Mouse (Mus musculus) A20 (cell line): ENCODE measurements around the gene Cdca7.

Experiments used
- DNase-seq: peaks from one replicate; pipeline ENCODE4 v3.0.0-alpha.2; 2011; ENCODE audit warnings: low read depth, low spot score

The Cdca7 gene

DNA sequence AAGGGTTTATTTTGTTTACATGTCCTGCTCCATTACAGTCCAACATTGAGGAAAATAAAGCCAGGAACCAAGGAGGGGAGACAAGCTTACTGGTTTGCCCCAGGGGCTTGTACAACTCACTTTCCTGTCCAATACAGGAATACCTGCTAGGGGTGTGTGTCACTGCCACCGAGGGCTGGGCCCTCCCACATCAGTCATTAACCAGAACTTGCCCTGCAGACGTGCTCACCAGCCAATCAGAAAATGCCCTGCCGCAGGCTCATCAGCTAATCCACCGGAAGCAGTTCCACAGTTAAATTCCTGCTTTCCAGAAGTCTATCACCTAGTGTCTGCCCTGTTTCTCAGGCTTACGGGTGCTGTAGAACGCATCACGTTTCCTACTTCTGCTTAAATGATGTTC, 15.7 kb downstream of the Cdca7 start:
- DNase-seq = no peak

DNA sequence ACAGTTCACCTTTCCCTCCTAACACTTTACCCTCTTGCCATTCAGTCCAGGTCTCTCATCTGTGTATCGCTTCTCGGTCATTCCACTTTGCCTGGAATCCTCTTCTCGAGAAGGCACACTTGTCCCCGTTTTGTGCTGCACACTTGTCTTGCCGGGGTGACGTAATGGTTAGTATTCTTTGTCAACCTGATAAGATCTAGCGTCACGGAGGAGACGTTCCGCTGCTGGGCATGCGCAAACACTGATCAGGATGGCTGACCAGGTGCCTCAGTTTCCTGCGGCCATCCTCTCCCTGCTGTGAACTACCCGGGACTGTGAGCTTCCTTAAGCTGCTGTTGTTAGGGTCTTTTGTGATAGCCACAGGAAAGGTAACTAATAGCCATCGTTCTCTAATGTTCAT, 17.1 kb downstream of the Cdca7 start:
- DNase-seq = no peak

DNA sequence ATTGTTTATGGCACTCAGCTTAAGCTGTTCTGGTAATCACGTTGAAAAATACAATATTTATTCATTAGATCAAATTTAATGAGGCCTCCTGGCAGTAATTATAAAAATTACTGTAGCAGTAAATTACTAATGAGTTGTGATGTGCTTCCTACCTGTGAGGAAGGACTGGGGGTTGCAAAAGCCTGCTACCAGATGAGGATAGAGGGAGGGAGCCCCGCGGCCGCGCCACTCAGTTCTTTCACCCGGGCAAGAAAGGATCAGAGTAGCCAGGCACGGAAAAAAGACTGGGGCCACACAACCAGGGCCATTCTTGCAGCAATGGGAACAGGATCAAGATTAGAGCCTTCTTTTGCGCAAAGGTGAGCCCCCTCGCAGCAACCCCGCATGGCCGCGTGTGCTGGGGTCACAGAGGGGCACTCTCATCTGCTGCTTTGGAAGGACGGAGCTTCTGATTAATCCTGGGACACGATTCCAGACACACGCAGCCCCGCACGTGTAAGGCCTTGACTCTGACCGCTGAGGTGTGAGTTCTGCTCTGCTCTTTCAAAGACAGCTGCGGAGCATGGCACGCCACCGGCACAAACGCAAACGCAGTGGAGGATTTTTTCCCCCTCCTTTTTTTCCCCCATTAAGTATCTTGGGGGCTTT, 23.2 kb downstream of the Cdca7 start:
- no peak for DNase-seq

DNA sequence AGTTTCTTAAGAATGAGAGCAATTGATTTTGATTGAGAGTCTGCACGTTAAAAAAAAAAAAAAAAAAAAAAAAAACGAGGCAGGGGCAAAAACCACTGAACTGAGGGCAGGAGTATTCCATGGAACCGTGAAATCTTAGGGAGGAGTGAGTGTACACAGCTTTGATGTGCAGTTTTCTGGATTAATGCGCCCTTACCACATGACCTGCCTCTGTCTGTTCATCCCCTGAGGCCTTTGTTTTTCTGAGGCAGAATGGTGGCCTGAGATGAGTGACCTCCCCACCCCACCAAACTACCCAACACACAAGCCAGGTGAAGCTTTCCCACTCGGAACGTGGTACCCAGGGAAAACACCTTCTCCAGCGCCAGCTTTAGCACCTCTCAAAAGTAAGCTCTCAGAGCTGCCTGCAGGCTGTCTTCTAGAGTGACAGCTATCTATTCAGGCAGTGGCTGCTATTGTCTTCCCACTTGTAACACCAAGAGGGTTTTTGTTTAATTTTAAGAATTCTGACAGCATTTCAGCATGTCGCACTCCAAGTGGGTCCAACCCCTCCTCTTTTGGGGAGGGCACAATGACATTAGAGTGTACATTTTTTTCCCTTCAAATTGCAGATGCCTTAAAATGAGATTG, 23.9 kb downstream of the Cdca7 start:
- DNase-seq = no peak

DNA sequence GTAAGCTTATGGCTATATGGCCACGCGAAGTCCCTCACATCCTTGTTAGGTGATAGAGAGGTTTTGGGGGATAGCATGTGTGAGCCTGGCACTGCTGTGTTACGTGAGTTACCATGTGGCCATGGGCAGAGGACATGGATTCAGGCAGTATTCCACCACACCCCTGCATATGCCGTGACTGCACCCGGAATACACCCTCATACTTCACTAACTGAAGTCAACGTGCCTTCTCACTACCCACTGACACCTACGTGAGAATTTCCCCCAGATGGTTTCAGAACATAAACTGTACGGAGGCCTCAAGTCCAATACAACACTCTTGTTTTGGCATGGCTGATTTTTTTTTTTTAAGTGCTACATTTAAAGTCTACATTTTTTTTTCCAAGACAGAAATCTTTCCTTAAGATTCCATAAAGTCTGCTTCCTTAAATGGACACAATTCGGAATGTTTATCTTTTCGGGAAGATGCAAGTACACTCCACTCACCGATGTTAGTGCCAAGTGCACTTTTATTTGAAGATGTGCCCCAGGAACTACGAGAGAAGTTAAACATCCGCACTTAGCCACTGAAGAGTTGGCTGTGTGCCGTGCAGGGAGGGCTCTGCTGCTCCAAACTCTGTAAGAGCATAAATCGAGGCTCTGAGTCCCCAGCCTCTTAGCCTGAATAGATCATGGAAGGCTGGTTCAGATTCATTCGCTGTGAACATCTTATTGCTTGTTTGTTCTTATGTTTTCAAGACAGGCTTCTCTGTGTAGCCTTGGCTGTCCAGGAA, 26.3 kb downstream of the Cdca7 start:
- DNase-seq = no peak

DNA sequence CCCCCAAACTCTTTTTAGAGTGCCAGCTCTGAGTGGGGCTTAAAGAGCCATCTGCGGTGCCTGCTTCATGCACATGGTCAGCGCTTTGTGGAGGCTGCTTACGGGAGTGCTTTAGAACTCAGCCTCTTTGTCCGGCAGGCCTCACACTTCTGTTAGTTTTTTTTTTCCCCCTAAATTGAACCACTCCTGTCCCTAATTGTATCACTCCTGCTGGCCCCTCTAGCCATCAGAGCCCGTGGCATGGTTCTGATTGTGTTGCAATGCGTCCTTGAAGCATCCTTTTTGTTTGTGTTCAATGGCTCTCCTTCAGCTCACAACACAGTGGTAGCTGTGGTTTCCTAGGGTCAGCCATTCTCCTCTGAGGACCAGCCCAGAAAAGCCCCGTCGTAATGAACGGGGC, 27.7 kb downstream of the Cdca7 start:
- DNase-seq = no peak

DNA sequence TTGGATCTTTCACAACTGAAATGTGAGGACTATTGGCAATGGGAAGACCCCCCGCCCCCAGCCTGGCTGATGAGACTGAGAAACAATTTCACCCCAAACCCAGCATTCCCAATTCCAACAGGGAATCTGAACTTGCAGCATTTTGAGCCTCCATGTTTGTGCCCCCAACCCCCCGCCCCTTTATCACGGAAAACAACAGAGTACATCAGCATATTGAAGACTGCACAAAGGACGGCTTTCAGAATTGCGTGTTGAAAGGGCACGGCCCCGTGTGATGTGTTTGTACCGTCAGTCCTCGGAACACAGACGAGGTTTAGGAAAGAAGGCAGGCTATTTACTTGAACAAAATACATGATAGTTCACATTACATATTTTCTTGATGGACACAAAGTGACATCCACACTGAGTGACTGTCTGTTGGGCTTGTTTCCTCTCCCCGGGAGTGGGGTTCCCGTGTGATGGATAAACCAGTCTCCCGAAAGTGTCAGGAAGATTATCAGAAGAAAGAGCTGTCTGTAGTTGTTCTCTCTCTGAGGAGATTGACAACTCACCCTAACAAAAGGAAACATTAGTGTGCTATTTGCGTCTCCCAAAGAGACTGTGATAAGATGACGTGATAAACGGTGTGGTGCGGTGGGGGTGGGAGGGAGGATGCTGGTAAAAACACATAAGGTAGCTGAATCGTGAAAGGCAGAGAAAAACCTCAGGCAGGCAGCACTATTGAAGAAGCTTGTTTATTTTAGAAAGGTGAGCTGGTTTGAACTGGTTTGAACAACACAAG, 32.1 kb downstream of the Cdca7 start:
- no peak for DNase-seq

DNA sequence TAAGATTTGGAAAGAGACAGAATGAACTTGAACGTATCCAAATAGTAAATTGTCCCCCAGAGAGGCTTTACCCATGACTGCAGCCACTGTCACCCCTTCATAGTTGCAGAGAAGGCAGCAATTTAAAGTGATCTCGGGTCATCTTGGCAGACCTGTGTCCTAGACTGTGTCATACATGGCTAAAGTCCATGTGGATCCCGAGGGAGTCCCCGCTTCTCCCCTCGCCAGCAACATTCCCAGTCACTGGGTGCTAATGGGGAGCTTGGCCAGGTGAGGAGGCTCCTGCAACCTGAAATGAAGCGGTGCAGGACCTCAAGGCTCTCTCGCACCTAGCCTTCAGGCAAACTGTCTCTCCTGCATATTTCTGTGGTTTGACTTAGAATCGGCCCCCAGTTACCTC, 32.9 kb downstream of the Cdca7 start:
- DNase-seq = no peak

DNA sequence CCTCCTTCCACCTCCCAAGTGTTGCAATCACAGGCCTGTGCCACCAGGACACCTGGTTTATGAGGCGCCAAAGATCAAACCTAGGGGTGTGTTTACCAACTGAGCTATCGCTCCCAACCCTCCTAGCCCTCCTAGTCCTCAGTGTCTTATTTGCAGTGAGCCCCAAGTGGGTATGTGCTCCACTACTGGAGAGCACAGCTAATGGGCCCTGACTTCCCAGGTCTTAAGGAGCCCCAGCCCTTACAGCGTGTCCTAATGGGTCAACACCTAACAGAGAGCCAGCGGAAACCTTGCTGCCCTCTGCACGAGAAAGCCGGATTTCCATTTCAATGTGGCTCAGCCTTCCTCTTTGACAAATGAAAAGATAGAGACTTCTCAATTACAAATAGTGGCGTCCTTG, 39.6 kb downstream of the Cdca7 start:
- DNase-seq = no peak

DNA sequence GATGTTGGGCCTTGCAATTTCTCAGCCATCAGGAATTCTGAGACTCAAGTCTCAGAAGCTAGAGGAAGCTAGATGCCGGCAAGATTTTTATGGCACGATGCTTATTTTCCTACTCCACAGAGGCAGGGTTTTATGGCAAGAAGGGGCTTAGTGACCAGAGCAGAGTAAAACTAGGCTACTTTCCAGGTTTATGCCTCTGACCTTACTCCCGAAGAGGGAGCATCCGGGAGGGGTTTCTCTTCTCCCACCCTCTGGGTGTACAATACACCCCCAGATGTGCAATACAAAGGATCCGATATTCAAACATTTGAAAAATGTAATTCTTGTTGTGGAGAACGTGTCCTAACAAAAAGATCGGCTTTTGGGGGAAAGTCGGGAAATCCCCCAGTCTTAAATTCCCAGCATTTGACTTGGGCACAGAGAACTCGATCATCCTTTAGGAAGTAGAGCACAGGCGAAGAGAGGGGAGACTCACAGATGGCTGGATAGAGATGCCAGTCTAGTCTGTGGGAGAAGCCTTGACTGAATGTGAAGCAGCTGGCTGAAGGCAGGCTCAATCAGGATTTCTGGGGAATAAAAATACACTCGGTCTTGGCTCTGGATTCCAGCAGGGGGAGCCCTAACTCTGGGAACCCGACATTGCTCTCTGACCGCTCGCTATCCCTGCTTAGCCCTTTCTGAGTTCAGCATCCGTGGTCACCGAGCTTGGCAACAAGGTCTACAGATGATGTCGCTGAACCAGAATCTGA, 40.2 kb downstream of the Cdca7 start:
- DNase-seq = peak; percentile 29

DNA sequence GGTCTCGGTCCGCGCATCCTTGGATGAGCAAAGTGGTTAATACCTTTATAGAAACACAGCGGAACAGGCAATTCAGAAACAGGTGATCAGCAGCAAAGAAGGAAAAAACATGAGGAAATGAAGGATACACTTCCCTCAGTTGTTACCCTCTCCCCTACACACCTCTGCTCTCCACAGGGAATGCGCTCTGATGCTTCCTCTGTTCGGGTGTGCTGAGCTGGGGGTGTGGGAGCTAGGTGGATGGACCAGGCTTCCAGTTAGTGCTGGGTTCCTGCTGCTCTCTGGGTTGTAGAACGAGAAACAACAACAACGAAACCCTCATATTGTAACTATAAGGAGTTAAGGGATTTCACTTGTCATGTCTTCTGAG, 40.7 kb downstream of the Cdca7 start:
- no peak for DNase-seq

DNA sequence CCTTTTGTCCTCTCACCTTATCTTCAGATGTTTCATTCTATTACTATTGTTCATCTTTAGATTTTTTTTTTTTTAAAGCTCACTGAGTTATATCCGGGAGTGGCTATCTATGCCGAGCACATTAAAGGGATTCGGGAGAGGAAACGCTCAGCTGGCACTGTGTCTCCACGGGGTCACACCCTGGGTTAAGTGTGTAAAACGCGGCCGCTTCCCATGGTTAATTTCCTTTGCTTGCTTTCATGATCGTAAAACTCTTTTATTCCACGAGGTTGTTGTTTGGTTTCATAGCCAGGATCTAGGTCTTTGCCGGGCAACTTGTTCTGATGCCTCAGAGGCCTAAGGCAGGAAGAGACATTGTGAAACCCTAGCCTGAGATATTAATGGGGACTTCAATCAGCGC, 48.1 kb downstream of the Cdca7 start:
- DNase-seq = no peak

DNA sequence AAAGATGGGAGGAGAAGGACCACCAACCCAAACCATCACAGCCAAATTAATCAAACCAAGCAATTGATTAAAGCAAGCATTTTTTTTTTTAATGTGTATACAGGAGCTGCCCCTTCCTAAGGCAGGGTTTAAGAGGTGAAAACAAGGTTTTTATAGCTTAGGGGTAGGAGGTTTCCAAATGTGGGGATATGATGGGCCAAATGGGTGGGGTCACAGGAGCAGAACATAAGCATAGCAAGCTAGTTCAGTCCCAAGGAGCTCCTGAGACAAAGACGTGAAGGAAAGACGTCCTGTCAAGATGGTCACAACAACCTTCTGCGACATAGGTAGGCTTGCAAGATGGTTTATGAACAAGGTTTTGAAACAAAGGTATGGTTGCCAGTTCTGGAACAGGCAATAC, 49.6 kb downstream of the Cdca7 start:
- no peak for DNase-seq

DNA sequence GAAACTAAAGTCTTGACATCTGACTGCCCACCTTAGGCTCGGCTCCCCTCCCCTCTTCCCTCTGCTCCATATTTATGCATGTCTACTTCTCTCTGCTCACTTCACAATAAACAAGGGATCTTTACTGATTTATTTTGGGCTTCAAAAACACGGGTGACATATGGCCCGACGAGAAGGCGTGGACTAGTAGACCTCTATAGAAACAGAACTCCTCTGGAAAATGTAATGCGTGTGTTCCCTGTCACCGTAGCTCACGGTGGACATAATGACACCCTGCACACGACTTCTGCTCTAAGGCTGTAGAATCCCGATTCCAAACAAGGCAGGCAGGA, 53.0 kb downstream of the Cdca7 start:
- no peak for DNase-seq

DNA sequence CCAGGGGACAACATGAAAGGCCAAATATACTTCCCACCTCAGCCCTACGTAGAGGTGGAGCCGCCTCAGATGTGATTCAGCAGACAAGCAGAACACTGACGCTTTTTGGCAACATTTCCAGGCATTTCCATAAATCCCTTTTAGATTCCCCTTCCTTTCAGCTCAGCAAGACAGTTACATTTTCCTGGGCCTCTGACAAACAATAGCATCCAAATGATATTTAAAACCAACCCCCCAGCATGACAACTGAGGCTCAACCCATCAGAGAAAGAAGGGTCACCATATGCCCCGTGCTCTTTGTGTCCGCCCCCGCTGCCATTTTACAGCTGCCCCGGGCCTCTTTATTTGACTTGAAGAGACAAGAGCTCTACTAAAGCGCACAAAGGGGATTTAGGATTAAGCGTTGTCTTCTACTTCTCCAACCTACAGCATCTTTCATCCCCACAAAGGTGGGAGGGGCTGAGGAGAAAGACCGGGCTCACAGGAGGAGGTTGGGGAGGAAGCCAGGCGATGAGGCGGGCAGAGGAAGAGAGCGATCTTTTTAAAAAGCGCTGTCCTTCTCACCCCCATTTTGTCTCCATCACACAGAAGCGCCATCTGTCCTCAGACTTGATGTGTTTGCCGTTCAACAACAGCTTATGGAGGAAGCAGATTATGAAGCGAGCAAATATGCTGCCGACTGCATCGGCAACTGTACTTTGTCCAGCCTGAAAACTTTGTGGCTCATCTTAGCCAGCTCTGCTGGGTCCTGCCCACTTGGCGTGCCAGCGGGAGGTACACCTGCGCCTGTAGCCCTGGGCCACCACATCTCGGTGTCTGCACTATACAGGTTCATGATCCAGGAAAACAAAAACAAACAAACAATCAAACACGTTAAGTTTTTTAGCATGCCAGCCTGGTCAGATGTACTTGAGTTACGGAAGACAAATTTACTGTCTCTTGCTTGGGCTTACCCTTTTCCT, 53.7 kb downstream of the Cdca7 start:
- no peak for DNase-seq

DNA sequence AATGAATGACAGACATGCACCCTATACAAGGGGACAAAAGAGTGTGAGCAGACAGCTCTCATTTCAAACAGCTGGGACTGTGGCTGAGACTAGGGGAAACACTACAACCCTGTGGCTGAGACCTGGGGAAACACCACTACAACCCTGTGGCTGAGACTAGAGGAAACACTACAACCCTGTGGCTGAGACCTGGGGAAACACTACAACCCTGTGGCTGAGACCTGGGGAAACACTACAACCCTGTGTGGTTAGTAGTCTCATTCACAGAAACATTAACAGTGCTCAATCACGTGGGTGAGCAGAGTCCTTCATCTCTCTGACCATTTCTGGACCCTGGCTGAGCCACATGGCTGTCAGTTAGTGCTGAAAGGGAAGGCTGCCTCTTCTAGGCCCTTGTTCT, 59.9 kb downstream of the Cdca7 start:
- peak; percentile 24 for DNase-seq
